Mouse (Mus musculus): ENCODE data around the gene AC161166.1.

AC161166.1 gene

DNA sequence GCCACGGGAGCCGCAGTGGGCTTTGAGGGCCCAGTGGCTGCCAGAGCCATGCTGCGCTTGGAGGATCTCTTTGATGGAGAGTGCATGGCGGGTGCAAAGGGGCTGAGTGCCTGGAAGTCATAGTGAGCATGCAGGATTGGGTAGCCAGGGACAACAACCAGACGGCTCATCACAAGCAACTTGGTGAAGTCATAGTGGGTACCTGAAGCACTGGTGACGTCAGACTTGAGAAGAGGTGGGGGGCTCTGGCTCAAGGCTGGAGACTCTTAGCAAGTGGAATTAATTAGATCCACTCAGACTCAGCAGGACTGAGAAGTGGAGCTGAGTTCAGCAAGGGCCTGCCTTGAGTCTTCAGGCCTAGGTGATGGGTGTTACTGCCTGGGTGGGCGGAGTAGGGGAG, at the start of gene AC161166.1:
TSS of gene AC161166.1 (minus strand) at position 101 of the 400 bp plus-strand sequence.
- no peak for DNase-seq

- no peak for DNase-seq
Measured at GRCm38 (mm10) chr7:24561450-24561849, 49.2 kb upstream of the AC161166.1 start.

- peak; percentile 47 to 50 for DNase-seq
Measured at GRCm38 (mm10) chr7:24555786-24556185, 43.5 kb upstream of the AC161166.1 start.

GRCm38 (mm10) chr7:24551985-24552759, 39.9 kb upstream of the AC161166.1 start:
- peak; percentile 49 to 51 for DNase-seq

GRCm38 (mm10) chr7:24547534-24548036, 35.3 kb upstream of the AC161166.1 start:
- no peak for DNase-seq

- DNase-seq = peak; percentile 99 to 100
Measured at GRCm38 (mm10) chr7:24546634-24547389, 34.6 kb upstream of the AC161166.1 start.

DNA sequence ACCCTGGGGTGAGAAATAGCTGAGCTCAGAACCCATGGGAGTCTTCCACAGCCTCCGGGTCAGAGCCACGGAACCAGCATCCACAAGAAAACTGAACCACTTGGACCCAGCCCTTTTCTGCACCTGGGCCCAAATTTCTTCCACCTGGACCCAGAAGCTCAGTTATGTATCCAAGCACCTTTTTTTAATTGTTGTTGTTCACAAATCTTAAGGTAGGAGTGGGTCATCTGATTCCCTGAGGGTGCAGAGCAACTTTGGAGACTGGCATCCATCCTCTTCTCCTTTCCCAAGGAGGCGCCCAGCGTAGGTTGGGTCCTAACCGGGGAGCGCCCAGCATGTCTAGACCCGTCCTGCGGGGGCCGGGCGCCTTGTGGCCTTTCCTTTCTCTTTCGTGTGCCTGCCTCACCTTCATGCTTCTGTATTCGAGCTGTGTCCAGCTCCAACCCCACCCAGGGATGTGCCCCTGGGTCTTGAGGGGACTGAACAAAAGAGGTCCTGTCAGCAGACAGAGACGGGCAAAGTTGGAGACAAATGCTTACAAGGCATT, 33.9 kb upstream of the AC161166.1 start, which contains the start of the genes Pinlyp and Xrcc1:
TSS of gene Pinlyp (minus strand) at position 51 of the 547 bp plus-strand sequence.
TSS of gene Xrcc1 (plus strand) at position 222 of the 547 bp plus-strand sequence.
- DNase-seq = peak in 1 of 2 experiments; percentile 21

GRCm38 (mm10) chr7:24544506-24544905, 32.3 kb upstream of the AC161166.1 start:
- DNase-seq = no peak

DNA sequence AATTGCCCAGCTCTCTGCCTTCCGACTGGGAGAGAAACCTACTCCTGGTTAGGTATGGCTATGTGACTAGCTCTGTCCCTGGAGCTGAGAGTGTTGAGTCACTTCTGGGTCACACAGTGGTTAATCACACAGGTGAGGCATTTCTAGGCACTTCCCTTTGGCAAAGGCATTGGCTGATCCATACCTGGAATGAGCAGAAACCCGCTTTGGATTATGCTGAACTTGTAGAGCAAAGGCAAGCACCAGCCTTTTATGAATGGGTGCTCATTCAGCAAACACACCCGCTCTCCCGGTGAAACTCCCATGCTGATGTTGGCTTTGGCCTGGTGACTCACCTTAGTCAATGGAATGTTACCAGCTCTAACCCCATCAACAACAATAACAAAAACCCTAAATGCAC, 27.4 kb upstream of the AC161166.1 start:
- DNase-seq = no peak

DNA sequence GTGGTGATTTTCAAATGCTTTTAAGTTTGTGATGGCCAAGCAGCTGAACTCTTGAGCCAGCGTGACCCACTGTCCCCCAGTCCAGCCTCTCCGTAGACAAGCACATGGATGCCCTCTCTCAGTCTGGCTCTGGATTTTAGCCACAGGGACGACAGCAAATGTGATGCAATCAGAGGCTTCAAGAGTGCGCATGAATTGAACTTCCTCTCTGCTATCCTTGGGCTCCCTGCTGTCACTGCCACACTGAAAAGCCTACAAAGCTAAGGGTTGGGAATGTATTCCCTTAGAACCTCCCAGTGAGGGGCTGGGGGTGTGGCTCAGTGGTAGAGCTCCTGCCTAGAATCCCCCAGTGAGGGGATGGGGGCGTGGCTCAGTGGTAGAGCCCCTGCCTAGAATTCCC, 26.4 kb upstream of the AC161166.1 start:
- DNase-seq = no peak

GRCm38 (mm10) chr7:24538154-24538553, 25.9 kb upstream of the AC161166.1 start:
- DNase-seq = peak; percentile 44 to 77

GRCm38 (mm10) chr7:24537591-24537990, 25.3 kb upstream of the AC161166.1 start:
- DNase-seq = no peak

DNA sequence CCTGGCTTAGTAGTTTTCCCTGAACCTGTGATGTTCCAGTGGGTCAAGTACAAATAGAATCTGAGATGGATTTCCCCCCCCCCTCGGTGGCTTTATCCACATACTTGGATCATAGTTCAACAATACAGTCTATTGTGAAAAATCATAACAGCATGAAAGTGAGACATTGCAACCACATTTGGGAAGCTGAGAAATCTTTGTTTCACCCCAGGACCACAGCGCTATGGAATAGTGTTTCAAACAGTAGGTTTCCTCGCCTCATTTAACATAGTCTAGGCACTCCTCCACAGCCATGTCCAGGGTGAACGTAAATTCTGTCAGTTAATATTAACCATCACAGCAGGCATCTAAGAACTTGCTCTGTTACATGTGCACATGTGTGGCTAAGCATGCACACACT, 24.8 kb upstream of the AC161166.1 start:
- no peak for DNase-seq

DNA sequence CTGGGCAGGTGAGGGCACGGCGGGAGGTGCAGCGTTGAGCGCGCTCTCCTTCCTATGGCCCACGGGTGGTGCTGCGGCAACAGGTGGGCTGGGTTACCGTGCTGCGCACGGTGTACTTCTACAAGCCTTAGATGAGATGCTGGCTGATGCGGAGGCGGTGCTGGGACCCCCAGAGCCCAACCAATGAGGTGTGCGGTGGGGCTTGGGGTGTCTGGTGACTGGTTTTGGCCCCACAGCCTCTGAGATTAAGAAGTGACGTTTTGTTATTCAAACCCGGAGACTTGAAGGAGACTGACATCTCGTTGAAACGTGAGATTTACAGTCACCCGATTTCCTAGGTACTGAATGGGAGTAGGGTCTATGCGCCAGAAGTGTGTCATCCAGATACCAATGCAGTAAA, 22.0 kb upstream of the AC161166.1 start:
- no peak for DNase-seq

GRCm38 (mm10) chr7:24533806-24534205, 21.6 kb upstream of the AC161166.1 start:
- DNase-seq = no peak

- no peak for DNase-seq
Measured at GRCm38 (mm10) chr7:24533031-24533571, 20.8 kb upstream of the AC161166.1 start.

DNA sequence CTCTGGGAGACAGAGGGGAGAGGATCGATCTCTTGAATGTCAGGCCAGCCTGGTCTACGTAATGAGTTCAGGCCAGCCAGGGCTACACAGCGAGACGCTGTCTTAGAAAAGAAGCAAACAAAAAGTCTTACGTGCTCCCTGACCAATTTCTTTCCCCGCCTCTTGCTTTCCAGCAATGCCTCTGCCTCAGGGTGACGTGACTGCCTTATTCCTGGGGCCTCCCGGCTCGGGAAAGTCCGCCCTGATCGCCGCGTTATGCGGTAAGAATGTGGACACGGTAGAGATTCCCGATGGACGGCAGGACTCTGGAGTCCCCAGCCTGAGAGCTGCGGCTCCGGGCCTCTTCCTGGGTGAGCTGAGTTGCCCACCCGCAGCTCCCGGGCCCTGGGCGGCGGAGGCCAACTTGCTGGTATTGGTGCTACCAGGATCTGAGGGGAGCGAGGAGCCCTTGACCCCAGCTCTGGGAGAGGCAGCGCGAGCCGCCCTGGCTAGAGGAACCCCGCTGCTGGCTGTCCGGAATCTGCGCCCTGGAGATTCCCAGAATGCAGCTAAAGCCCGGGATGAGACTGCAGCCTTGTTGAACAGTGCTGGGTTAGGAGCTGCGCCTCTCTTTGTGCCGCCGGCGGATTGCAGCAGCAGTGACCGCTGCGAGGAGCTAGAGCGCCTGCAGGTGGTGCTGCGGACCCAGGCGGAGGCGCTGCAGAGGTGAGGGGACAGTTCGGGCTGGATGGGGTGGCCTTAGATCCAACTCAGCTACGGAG, 19.1 kb upstream of the AC161166.1 start:
- peak; percentile 68 to 86 for DNase-seq

DNA sequence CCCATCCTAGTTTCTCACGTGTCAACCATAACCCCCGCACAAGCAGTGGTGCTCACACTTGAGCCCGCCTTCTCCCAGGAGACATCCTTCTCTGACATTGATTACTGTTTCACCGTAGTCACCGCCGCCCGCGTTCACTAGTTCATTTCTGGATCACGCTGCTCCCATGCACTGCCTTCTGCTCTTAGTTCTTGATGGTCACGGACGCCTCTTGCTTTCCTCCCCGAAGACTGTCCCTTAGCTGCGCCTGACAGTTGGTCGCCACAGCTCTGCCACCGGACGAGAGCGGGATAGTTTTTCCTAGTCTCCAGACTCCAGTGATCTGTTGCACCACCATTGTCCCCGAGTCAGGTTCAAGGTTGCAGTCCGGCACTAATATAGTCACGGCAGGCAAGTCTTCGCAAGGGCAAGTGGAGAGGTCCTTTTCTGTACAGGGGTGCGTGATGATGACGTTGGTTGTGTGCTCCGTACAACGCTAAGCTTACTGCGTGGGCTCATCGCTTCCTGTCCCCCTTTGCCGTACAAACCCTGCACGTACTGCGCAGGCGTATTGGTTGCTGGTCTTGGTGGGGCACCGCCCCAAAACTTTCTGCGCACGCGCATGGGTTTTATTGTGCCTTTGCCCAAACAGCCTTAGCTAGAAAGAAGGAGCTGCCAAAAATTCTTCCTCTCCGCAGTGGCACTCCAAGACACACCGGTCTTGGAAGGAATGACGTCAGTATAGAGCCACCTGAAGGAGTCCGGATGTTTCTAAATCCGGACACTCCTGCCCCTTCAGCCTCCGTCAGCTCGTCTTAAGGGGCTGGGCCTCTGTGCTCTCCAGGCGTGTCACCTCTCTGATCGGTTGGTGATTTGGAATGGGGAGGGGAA, 18.0 kb upstream of the AC161166.1 start, which contains the start of gene Irgq:
TSS of gene Irgq (plus strand) at position 628 of the 870 bp plus-strand sequence.
- peak; percentile 99 for DNase-seq

- no peak for DNase-seq
Measured at GRCm38 (mm10) chr7:24529580-24529979, 17.3 kb upstream of the AC161166.1 start.

DNA sequence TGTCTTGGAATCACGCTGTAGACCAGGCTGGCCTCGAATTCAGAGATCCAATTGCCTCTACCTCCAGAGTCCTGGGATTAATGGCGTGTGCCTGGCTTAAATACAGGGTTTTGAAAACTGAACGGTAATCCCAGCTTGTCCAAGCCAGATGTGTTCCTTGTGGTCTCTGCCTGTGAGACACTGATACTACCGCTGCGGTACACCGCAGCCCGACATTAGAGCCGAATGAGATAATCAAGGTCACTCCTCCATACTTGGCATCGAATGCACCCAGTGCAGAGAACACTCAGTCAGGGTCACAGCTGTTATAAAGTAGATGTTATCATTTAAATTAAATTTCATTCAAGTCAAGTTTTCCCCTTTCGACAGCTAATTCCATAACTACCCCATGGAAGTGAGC, 16.6 kb upstream of the AC161166.1 start:
- DNase-seq = no peak

Measured in kidney, postnatal 36 days (tissue).